Mouse (Mus musculus) embryonic fibroblast, embryonic 13.5 days (primary cell): ENCODE measurements around the gene Bloc1s2.

Experiments
- CTCF ChIP-seq: IDR thresholded peaks from 2 replicates; pipeline ENCODE4 v1.5.1; 2011; ENCODE audit warnings: mild to moderate bottlenecking, control low read depth, low read length, moderate library complexity, borderline replicate concordance; ENCODE audit not compliant: insufficient read depth
- POLR2A ChIP-seq: IDR thresholded peaks from 2 replicates; pipeline ENCODE4 v1.6.1; 2011; ENCODE audit warnings: low read depth, mild to moderate bottlenecking, control low read depth, low read length, moderate library complexity

- no peak for TF ChIP-seq CTCF
- no peak for TF ChIP-seq POLR2A
Measured at GRCm38 (mm10) chr19:44174835-44175234, 28.6 kb upstream of the Bloc1s2 start.
